Comparison of ENCODE assay signal across 8 mouse cellular contexts in the genomic region with DNA sequence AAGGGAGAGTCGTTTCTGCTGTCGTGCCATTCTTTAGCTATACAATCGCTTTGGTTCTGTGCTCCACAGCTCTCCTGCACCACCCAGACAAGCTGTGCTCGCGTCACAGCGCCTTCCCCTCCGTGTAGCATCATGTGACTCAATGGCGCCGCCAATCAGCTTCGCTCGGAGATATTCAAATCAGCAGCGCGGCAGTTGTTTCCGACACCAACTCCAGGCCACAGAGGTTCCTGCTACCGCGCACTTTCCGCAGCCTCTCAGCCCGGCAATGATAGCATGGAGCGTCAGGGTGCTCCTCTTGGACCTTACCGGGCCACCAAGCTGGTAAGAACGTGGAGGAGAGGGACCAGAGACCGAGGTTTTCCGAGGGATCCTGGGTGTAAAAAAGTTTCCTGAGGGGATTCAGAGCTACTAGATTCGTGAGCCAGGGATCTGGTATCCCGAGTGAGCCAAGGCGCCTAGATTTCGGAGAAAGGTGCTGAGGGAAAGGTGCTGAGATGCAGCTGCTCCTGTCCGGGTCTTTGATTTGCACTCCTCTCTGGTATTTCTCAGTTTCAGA. TPM values are rescaled to one million over a fixed set of nuclear protein-coding genes. Genes with fewer than 3 reads are reported as not detected.
DNase-seq lines count a peak whose midpoint lies in the region; ATAC-seq lines count a peak whose summit lies in the region.

A gene (plus strand): TSS at position 191 of the 559 bp plus-strand sequence.

- H3K27ac ChIP-seq in lung, embryonic 16.5 days (ENCODE audit: low read length): no peak within 1 kb of the TSS

- peaks cover 4% of the 10 kb centered on the region for H3K36me3 ChIP-seq in lung, embryonic 16.5 days (ENCODE audit: control insufficient read depth, insufficient read depth, low read length)

- H3K4me1 ChIP-seq in lung, embryonic 16.5 days (replicated peaks; ENCODE audit: control insufficient read depth, insufficient read depth, low read length): 0 out of 2 replicates have a peak, but pooled peaks cover 5% of the 10 kb centered on the region

- peak within 1 kb of the TSS; percentile 75 for H3K9ac ChIP-seq in lung, embryonic 16.5 days (ENCODE audit: low read length)

- peak within 1 kb of the TSS; percentile 60 for H3K4me2 ChIP-seq in lung, embryonic 16.5 days (ENCODE audit: low read depth, low read length)

- no peaks in the 10 kb centered on the region for H3K27me3 ChIP-seq in lung, embryonic 16.5 days (ENCODE audit: control insufficient read depth, insufficient read depth, low read depth, low read length)

- no peaks in the 10 kb centered on the region for H3K9me3 ChIP-seq in lung, embryonic 16.5 days (ENCODE audit: control insufficient read depth, low read length)

- WGBS in lung, embryonic 16.5 days: under 1% methylated on average over 28 of the region's 28 CpGs

- peak; percentile 100 for ATAC-seq in hematopoietic stem cell, adult 5-6 weeks (replicated peaks in 1 of 2; ENCODE audit: insufficient read depth in 1 of 2, low FRiP score in 2 of 2, low TSS enrichment in 1 of 2, low read depth in 1 of 2, poor library complexity in 2 of 2, severe bottlenecking in 2 of 2)
- ATAC-seq in lung, embryonic 16.5 days (ENCODE audit: low read depth): peak; percentile 100

- DNase-seq in MEL-GATA-1-ER (ENCODE audit: extremely low read depth, low read depth): peak; percentile 96
- DNase-seq in cerebellum, adult 8-10 months: peak; percentile 53
- DNase-seq in forelimb bud, embryonic 11.5 days (ENCODE audit: low read depth, low spot score): peak; percentile 92
- peak; percentile 83 for DNase-seq in layer of hippocampus, adult 9-10 months (ENCODE audit: low spot score)
- DNase-seq in ovary, postnatal 10 days (ENCODE audit: low spot score): peak; percentile 69
- peak; percentile 91 for DNase-seq in thymus, postnatal 10 days (ENCODE audit: low spot score in 2 of 2)

- H3K4me3 ChIP-seq in lung, embryonic 16.5 days (ENCODE audit: low read length): peak within 1 kb of the TSS; percentile 61

RNA-seq across cellular contexts. Expression of the gene that starts here (rescaled TPM):
- 17.4 and 23.9 TPM in 2 replicates for total RNA-seq in hematopoietic stem cell, adult 5-6 weeks (2017)
- 43.1 and 51.5 TPM in 2 replicates for polyA plus RNA-seq in lung, embryonic 16.5 days (2015; fragmentation: Nextera tagmentation; extraction: Ambion mirVana)
